Mouse (Mus musculus) liver, adult 2 months (tissue): ENCODE measurements at regions not wholly inside any gene's neighbourhood (a gene's known extent, or its start where the extent isn't known, plus 50 kb on each side); places are given as distances from the start of the nearest gene placed in this dataset.

Source experiments
- CTCF ChIP-seq: fragments of 200-500 bp; IDR thresholded peaks from 2 replicates; pipeline ENCODE4 v1.5.1; 2011; ENCODE audit warnings: low read depth, low read length, control low read depth
- POLR2A ChIP-seq: fragments of 200-500 bp; IDR thresholded peaks from 2 replicates; pipeline ENCODE4 v1.6.1; 2011; ENCODE audit warnings: low read length, control low read depth; ENCODE audit not compliant: insufficient read depth; ENCODE audit errors: extremely low read depth

DNA sequence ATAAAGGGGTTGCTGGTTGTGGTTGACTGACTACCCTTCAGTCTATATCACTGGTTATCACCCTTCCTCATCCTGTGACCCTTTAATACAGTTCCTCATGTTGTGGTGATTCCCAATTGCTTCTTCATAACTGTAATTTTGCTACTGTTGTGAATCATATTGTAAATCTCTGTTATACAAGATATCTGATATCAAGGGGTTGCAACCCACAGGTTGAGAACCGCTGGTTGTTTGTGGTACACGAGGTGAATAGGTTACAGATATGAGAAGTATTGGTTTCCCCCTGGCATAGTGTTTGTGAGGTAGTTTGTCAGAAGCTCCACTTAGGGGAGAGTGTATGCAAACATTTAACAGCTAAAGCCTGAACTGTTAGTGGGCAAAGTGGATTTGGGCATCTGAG, 58.9 kb upstream of the Foxn3 start:
- TF ChIP-seq POLR2A (no peak), CTCF (no peak)
